Mouse (Mus musculus): Measurements from ENCODE around the gene Utrn.
"Not testable (repeated sequence)": the region's sequence is repeated elsewhere in the genome, so short reads cannot be mapped to it uniquely, and the experiment has no call there.

The Utrn gene

GRCm38 (mm10) chr10:12662035-12662434 is 207.1 kb downstream of the Utrn start:
- no peak for DNase-seq

- no peak for DNase-seq
Observed at GRCm38 (mm10) chr10:12658023-12658744, 211.0 kb downstream of the Utrn start.

- no peak for DNase-seq
Observed at GRCm38 (mm10) chr10:12652988-12653387, 216.2 kb downstream of the Utrn start.

GRCm38 (mm10) chr10:12646119-12646518 is 223.0 kb downstream of the Utrn start:
- DNase-seq: no peak

- no peak for DNase-seq
Observed at GRCm38 (mm10) chr10:12643336-12643735, 225.8 kb downstream of the Utrn start.

- no peak for DNase-seq
Observed at GRCm38 (mm10) chr10:12639638-12640037, 229.5 kb downstream of the Utrn start.

- DNase-seq: peak; percentile 4
Observed at GRCm38 (mm10) chr10:12633965-12634364, 235.2 kb downstream of the Utrn start.

GRCm38 (mm10) chr10:12630933-12631332 is 238.2 kb downstream of the Utrn start:
- no peak for DNase-seq

- DNase-seq: no peak
Observed at GRCm38 (mm10) chr10:12618397-12618796, 250.8 kb downstream of the Utrn start.

- DNase-seq: no peak
Observed at GRCm38 (mm10) chr10:12615723-12616122, 253.4 kb downstream of the Utrn start.

- no peak for DNase-seq
Observed at GRCm38 (mm10) chr10:12614465-12615199, 254.5 kb downstream of the Utrn start.

GRCm38 (mm10) chr10:12612235-12612863 is 256.8 kb downstream of the Utrn start:
- no peak for DNase-seq

GRCm38 (mm10) chr10:12609896-12610295 is 259.3 kb downstream of the Utrn start:
- DNase-seq: no peak

- DNase-seq: no peak
Observed at GRCm38 (mm10) chr10:12608634-12609033, 260.5 kb downstream of the Utrn start.

GRCm38 (mm10) chr10:12607180-12607579 is 262.0 kb downstream of the Utrn start:
- DNase-seq: not testable (repeated sequence)

GRCm38 (mm10) chr10:12595379-12595778 is 273.8 kb downstream of the Utrn start:
- no peak for DNase-seq

- DNase-seq: no peak
Observed at GRCm38 (mm10) chr10:12594958-12595357, 274.2 kb downstream of the Utrn start.

GRCm38 (mm10) chr10:12593071-12593470 is 276.1 kb downstream of the Utrn start:
- no peak for DNase-seq

- peak; percentile 19 for DNase-seq
Observed at GRCm38 (mm10) chr10:12591946-12592345, 277.2 kb downstream of the Utrn start.

GRCm38 (mm10) chr10:12588051-12588450 is 281.1 kb downstream of the Utrn start:
- no peak for DNase-seq

GRCm38 (mm10) chr10:12587318-12587717 is 281.8 kb downstream of the Utrn start:
- no peak for DNase-seq

GRCm38 (mm10) chr10:12586825-12587224 is 282.3 kb downstream of the Utrn start:
- no peak for DNase-seq

- no peak for DNase-seq
Observed at GRCm38 (mm10) chr10:12586200-12586599, 283.0 kb downstream of the Utrn start.

GRCm38 (mm10) chr10:12583473-12583872 is 285.7 kb downstream of the Utrn start:
- DNase-seq: no peak
